Mouse (Mus musculus) limb, embryonic 15.5 days (tissue): Measurements from ENCODE around the gene Pik3r2. TPM values are rescaled to one million over a fixed set of nuclear protein-coding genes. Genes with fewer than 3 reads are reported as not detected.

Experiments used
- ATAC-seq: fragments of 200-750 bp; cut with Nextera tagmentation; 2 replicates; pipeline ENCODE4 v1.8.0; 2017; ENCODE audit warnings: low read depth, moderate TSS enrichment; ENCODE audit not compliant: insufficient number of reproducible peaks, low FRiP score, low TSS enrichment
- H3K27ac ChIP-seq: fragments of 300-500 bp; sonication (generic); 2 replicates; pipeline ENCODE4 v1.5.1; 2015; ENCODE audit warnings: moderate library complexity, mild to moderate bottlenecking, inconsistent platforms
- H3K27me3 ChIP-seq: fragments of 300-500 bp; sonication (generic); 2 replicates; pipeline ENCODE4 v1.6.1; 2015; ENCODE audit warnings: inconsistent platforms
- H3K36me3 ChIP-seq: fragments of 300-500 bp; sonication (generic); 2 replicates; pipeline ENCODE4 v1.6.1; 2015; ENCODE audit warnings: inconsistent platforms
- H3K4me1 ChIP-seq: fragments of 300-500 bp; sonication (generic); 2 replicates; pipeline ENCODE4 v1.6.1; 2015; ENCODE audit warnings: inconsistent platforms
- H3K4me2 ChIP-seq: fragments of 300-500 bp; sonication (generic); 2 replicates; pipeline ENCODE4 v1.6.1; 2015; ENCODE audit warnings: mild to moderate bottlenecking, inconsistent platforms
- H3K4me3 ChIP-seq: fragments of 300-500 bp; sonication (generic); 2 replicates; pipeline ENCODE4 v1.5.1; 2015; ENCODE audit warnings: mild to moderate bottlenecking, inconsistent platforms
- H3K9ac ChIP-seq: fragments of 300-500 bp; sonication (generic); 2 replicates; pipeline ENCODE4 v1.6.1; 2015; ENCODE audit warnings: inconsistent platforms
- H3K9me3 ChIP-seq: fragments of 300-500 bp; sonication (generic); 2 replicates; pipeline ENCODE4 v1.6.1; 2016; ENCODE audit warnings: inconsistent platforms
- WGBS: fragments of 180-500 bp; shearing (Covaris S2); methylation state at CpG from one replicate; pipeline ENCODE4 v1.1.7; 2015; 5-methylcytosine and 5-hydroxymethylcytosine counted together
- microRNA-seq: library from miRNA; unstranded; fragments of <30 nt; microRNA quantifications from one replicate; pipeline ENCODE4, GENCODE M21; 2016
- polyA plus RNA-seq: library from polyadenylated mRNA; unstranded; fragments of >200 nt; fragmentation: Nextera tagmentation; extraction: Ambion mirVana; gene quantifications from 2 replicates; pipeline ENCODE4 v1.2.1, GENCODE M21; 2015

Pik3r2 gene
- polyA plus RNA-seq, 1 experiment from 2014 or later, result 85.8 TPM

GRCm38 (mm10) chr8:70721601-70722000 lies 54.9 kb downstream of the Pik3r2 start:
- Histone ChIP-seq H3K9ac (no peak overlapping the region), H3K27me3 (peaks cover 15% of the 10 kb centered on the region), H3K4me3 (no peak overlapping the region), H3K4me2 (no peak overlapping the region), H3K9me3 (no peaks in the 10 kb centered on the region), H3K27ac (no peak overlapping the region), H3K36me3 (no peaks in the 10 kb centered on the region), H3K4me1 (peaks cover 3% of the 10 kb centered on the region; the same call in 1 of the 2 replicates)
- no peak for ATAC-seq
- WGBS, result 78% methylated on average over 8 of the region's 8 CpGs

GRCm38 (mm10) chr8:70720739-70721138 lies 55.8 kb downstream of the Pik3r2 start:
- H3K4me3 ChIP-seq, result no peak overlapping the region
- WGBS, result 5% methylated on average over 3 of the region's 3 CpGs
- no peak overlapping the region for H3K9ac ChIP-seq
- 0 out of 2 replicates have a peak, but pooled peaks cover 8% of the 10 kb centered on the region for H3K27me3 ChIP-seq
- no peak for ATAC-seq
- no peak overlapping the region for H3K27ac ChIP-seq
- H3K4me2 ChIP-seq, result no peak overlapping the region
- no peaks in the 10 kb centered on the region for H3K9me3 ChIP-seq
- no peaks in the 10 kb centered on the region for H3K36me3 ChIP-seq
- peaks cover 3% of the 10 kb centered on the region; the same call in 1 of the 2 replicates for H3K4me1 ChIP-seq

- Histone ChIP-seq H3K9ac (no peak overlapping the region), H3K27me3 (0 out of 2 replicates have a peak, but pooled peaks cover 7% of the 10 kb centered on the region), H3K4me1 (peaks cover 3% of the 10 kb centered on the region; the same call in 1 of the 2 replicates), H3K4me3 (no peak overlapping the region), H3K36me3 (no peaks in the 10 kb centered on the region), H3K4me2 (no peak overlapping the region), H3K27ac (no peak overlapping the region), H3K9me3 (no peaks in the 10 kb centered on the region)
- 56% methylated on average over 9 of the region's 9 CpGs for WGBS
- ATAC-seq, result no peak
These were observed 56.7 kb downstream of the Pik3r2 start for GRCm38 (mm10) chr8:70719796-70720270.

GRCm38 (mm10) chr8:70718297-70718696 lies 58.2 kb downstream of the Pik3r2 start, which contains the start of gene Gm3336:
Gm3336 (plus strand) TSS chr8:70718543.
- Histone ChIP-seq H3K9ac (no peak within 1 kb of the TSS), H3K27me3 (0 out of 2 replicates have a peak, but pooled peaks cover 7% of the 10 kb centered on the region), H3K36me3 (no peaks in the 10 kb centered on the region), H3K4me3 (no peak within 1 kb of the TSS), H3K4me2 (no peak within 1 kb of the TSS), H3K27ac (no peak within 1 kb of the TSS), H3K9me3 (no peaks in the 10 kb centered on the region), H3K4me1 (peaks cover 3% of the 10 kb centered on the region; the same call in 1 of the 2 replicates)
- no peak for ATAC-seq
- WGBS, result 1% methylated on average over 19 of the region's 19 CpGs

Small RNA genes lying within 50 kb of the gene (microRNA-seq; reads per million reads assigned to microRNA genes)
- not detected for gene Mir7240

Other genes with a start within 250 kb of the Pik3r2 start
- 274 and 278 TPM in 2 replicates for gene Fkbp8, start 249.0 kb downstream of the Pik3r2 start, polyA plus RNA-seq
- gene Kxd1, start 248.8 kb downstream of the Pik3r2 start, polyA plus RNA-seq, result 53.8 and 55.1 TPM in 2 replicates
- 20.4 and 21.1 TPM in 2 replicates for gene Ell, start 237.3 kb downstream of the Pik3r2 start, polyA plus RNA-seq
- 111 and 123 TPM in 2 replicates for gene Isyna1, start 182.3 kb downstream of the Pik3r2 start, polyA plus RNA-seq
- gene Ssbp4, start 167.8 kb downstream of the Pik3r2 start, polyA plus RNA-seq, result 119 and 120 TPM in 2 replicates
- gene Lrrc25, start 160.6 kb downstream of the Pik3r2 start, polyA plus RNA-seq, result 3.2 and 3.3 TPM in 2 replicates
- gene Gdf15, start 144.3 kb downstream of the Pik3r2 start, polyA plus RNA-seq, result 0.16 and 0.24 TPM in 2 replicates
- gene Pgpep1, start 116.3 kb downstream of the Pik3r2 start, polyA plus RNA-seq, result 57.5 and 60.7 TPM in 2 replicates
- gene Lsm4, start 103.5 kb downstream of the Pik3r2 start, polyA plus RNA-seq, result 199 and 201 TPM in 2 replicates
- 69.8 and 81.5 TPM in 2 replicates for gene Jund, start 77.8 kb downstream of the Pik3r2 start, polyA plus RNA-seq
- gene Iqcn, start 73.3 kb downstream of the Pik3r2 start, polyA plus RNA-seq, result 0.04 TPM in 2 replicates
- not detected in 2 replicates for gene Gm3336, start 58.2 kb downstream of the Pik3r2 start, polyA plus RNA-seq
- gene Pde4c, start 53.0 kb downstream of the Pik3r2 start, polyA plus RNA-seq, result 0.05 and 0.16 TPM in 2 replicates
- gene Rab3a, start 22.0 kb downstream of the Pik3r2 start, polyA plus RNA-seq, result 17.1 and 19.4 TPM in 2 replicates
- 41.9 and 46.1 TPM in 2 replicates for gene Mpv17l2, start 15.8 kb downstream of the Pik3r2 start, polyA plus RNA-seq
- 13.8 and 14.4 TPM in 2 replicates for gene Mast3, start 28.3 kb upstream of the Pik3r2 start, polyA plus RNA-seq
- gene Il12rb1, start 31.7 kb upstream of the Pik3r2 start, polyA plus RNA-seq, result 0.13 and 0.35 TPM in 2 replicates
- gene Arrdc2, start 63.0 kb upstream of the Pik3r2 start, polyA plus RNA-seq, result 6.7 and 8.8 TPM in 2 replicates
- gene Kcnn1, start 86.5 kb upstream of the Pik3r2 start, polyA plus RNA-seq, result 2.3 and 3.1 TPM in 2 replicates
- 95.8 and 101 TPM in 2 replicates for gene Ccdc124, start 97.2 kb upstream of the Pik3r2 start, polyA plus RNA-seq
- gene Slc5a5, start 116.0 kb upstream of the Pik3r2 start, polyA plus RNA-seq, result 0.44 and 0.70 TPM in 2 replicates
- gene Rpl18a, start 120.7 kb upstream of the Pik3r2 start, polyA plus RNA-seq, result 3,854 and 4,707 TPM in 2 replicates
- gene Map1s, start 129.2 kb upstream of the Pik3r2 start, polyA plus RNA-seq, result 43.3 and 49.4 TPM in 2 replicates